Mouse (Mus musculus) neural tube, embryonic 10.5 days (tissue): Measurements from ENCODE around the gene Lmx1b.

Source experiments
- DNase-seq: peaks from one replicate; pipeline ENCODE4 v3.0.0-alpha.2; 2017; ENCODE audit warnings: low spot score; ENCODE audit errors: extremely low spot score

Lmx1b gene

DNA sequence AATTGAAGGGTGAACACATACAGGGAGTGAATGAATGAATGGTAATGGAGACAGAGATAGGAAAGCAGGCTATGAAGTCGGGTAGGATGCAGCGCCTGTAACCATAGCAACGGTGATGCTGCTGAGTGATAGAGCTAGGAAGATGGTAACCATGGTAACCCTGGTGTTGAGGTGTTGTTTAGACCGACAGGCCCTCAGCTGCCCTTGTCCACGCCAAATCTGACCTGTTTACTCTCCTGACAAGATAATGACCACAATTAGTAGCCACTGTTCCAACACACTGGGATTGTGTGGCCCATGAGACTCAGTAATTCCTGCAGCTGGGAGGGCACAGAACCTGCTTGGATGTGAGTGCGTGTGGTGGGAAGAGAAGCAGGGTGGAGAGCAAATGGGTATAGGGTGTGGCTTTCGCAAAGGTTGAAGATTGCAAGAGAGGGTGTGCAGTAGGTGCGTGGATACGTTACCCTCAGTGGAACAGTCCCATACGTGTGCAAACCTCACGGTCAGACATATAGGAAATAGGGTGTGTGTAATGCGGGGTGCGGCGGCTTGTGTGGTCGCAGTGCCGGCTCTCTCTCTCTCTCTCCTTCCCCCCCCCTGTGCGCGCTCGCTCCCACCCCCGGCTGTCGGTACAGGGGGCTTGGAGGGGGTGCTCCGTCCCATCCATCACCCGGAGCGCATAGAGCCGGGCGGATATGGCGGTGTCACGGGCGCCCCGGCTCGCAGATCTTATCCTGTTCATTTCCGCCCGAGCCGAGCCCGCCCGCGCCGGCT, 96.7 kb downstream of the Lmx1b start:
- DNase-seq, result peak; percentile 68

DNA sequence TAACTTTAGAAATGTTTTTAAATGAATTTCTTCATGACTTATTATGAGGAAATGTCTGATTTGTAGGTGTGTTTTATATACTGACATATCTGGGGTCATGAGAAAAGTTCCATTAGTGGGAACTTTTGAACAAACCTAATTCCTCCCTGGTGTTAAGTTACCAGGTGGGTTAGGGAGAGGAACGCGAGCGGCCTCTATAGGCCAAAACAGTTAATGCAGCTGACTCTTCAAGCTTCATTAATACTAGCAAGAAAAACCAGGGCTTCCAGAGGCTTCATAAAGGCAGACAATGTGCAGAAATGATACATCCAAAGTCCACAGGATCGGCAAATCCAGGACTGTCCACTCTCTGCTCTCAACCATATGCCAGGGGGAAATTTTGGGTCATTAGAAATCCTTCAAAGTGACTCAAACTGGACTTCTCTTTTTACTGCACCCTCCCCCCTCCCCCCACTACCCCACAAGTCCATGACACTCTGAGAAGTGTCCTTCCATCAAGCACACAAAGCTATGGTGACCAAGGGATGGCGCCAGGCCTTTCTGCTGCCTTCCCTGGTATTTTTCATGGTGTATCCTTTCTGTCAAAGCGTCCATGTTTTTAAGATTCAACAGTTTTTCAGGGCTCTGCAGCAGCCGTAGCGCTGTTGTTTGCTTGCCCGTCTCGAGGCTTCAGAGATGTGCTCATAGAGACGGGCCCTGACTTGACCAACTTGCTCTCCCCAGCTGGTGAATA, 97.4 kb downstream of the Lmx1b start:
- DNase-seq, result peak; percentile 67

GRCm38 (mm10) chr2:33525274-33526055, 114.8 kb downstream of the Lmx1b start:
- no peak for DNase-seq

GRCm38 (mm10) chr2:33515856-33516255, 124.5 kb downstream of the Lmx1b start:
- no peak for DNase-seq

GRCm38 (mm10) chr2:33515431-33515830, 124.9 kb downstream of the Lmx1b start:
- no peak for DNase-seq
